Mouse (Mus musculus): ENCODE measurements around the gene Spag4. TPM values are rescaled to one million over a fixed set of nuclear protein-coding genes. Genes with fewer than 3 reads are reported as not detected.
A peak's percentile ranks its signal among the peaks of the same experiment; 100 is the strongest.

Spag4 gene
- polyA plus RNA-seq, 1 experiment = 0.09 TPM

- H3K36me3 ChIP-seq (ENCODE audit: control insufficient read depth) = peaks cover 20% of the 10 kb centered on the region
- H3K27me3 ChIP-seq (ENCODE audit: control insufficient read depth) = no peaks in the 10 kb centered on the region; the same call in 1 of the 2 replicates
- H3K4me1 ChIP-seq (ENCODE audit: control insufficient read depth) = peaks cover 21% of the 10 kb centered on the region
- H3K4me3 ChIP-seq (replicated peaks) = peak overlapping the region; percentile 81
- TF ChIP-seq TAL1 (IDR thresholded peaks at IDR 0.05; ENCODE audit: low read length) (no peak), GATA1 (IDR thresholded peaks at IDR 0.05; ENCODE audit: low read length) (no peak)
- H3K9me3 ChIP-seq (ENCODE audit: control insufficient read depth, low read length) = no peaks in the 10 kb centered on the region
Observed at GRCm38 (mm10) chr2:156066126-156066525, 1.2 kb downstream of the Spag4 start.

- Histone ChIP-seq H3K36me3 (ENCODE audit: control insufficient read depth) (peaks cover 34% of the 10 kb centered on the region), H3K27me3 (ENCODE audit: control insufficient read depth) (no peaks in the 10 kb centered on the region; the same call in 1 of the 2 replicates), H3K9me3 (ENCODE audit: control insufficient read depth, low read length) (no peaks in the 10 kb centered on the region), H3K4me1 (ENCODE audit: control insufficient read depth) (peaks cover 21% of the 10 kb centered on the region), H3K4me3 (replicated peaks) (no peak overlapping the region)
- TF ChIP-seq TAL1 (IDR thresholded peaks at IDR 0.05; ENCODE audit: low read length) (no peak), GATA1 (IDR thresholded peaks at IDR 0.05; ENCODE audit: low read length) (no peak)
Observed at GRCm38 (mm10) chr2:156067916-156068315, 2.9 kb downstream of the Spag4 start.

- Histone ChIP-seq H3K27me3 (ENCODE audit: control insufficient read depth) (no peaks in the 10 kb centered on the region), H3K9me3 (ENCODE audit: control insufficient read depth, low read length) (no peaks in the 10 kb centered on the region), H3K4me1 (ENCODE audit: control insufficient read depth) (peaks cover 6% of the 10 kb centered on the region), H3K36me3 (ENCODE audit: control insufficient read depth) (peaks cover 67% of the 10 kb centered on the region), H3K4me3 (replicated peaks) (no peak overlapping the region)
- TF ChIP-seq GATA1 (IDR thresholded peaks at IDR 0.05; ENCODE audit: low read length) (no peak), TAL1 (IDR thresholded peaks at IDR 0.05; ENCODE audit: low read length) (no peak)
Observed at GRCm38 (mm10) chr2:156071236-156071635, 6.3 kb downstream of the Spag4 start.

- Histone ChIP-seq H3K4me1 (ENCODE audit: control insufficient read depth) (no peaks in the 10 kb centered on the region), H3K36me3 (ENCODE audit: control insufficient read depth) (peaks cover 86% of the 10 kb centered on the region), H3K4me3 (replicated peaks) (no peak overlapping the region), H3K9me3 (ENCODE audit: control insufficient read depth, low read length) (no peaks in the 10 kb centered on the region), H3K27me3 (ENCODE audit: control insufficient read depth) (no peaks in the 10 kb centered on the region)
- TF ChIP-seq TAL1 (IDR thresholded peaks at IDR 0.05; ENCODE audit: low read length) (no peak), GATA1 (IDR thresholded peaks at IDR 0.05; ENCODE audit: low read length) (no peak)
Observed at GRCm38 (mm10) chr2:156073725-156074124, 8.8 kb downstream of the Spag4 start.

GRCm38 (mm10) chr2:156077461-156077860, 12.5 kb downstream of the Spag4 start:
- TF ChIP-seq TAL1 (IDR thresholded peaks at IDR 0.05; ENCODE audit: low read length) (no peak), GATA1 (IDR thresholded peaks at IDR 0.05; ENCODE audit: low read length) (no peak)
- H3K9me3 ChIP-seq (ENCODE audit: control insufficient read depth, low read length) = no peaks in the 10 kb centered on the region
- no peak overlapping the region for H3K4me3 ChIP-seq (replicated peaks)
- no peaks in the 10 kb centered on the region for H3K27me3 ChIP-seq (ENCODE audit: control insufficient read depth)
- peaks cover under 1% of the 10 kb centered on the region; the same call in 1 of the 2 replicates for H3K4me1 ChIP-seq (ENCODE audit: control insufficient read depth)
- H3K36me3 ChIP-seq (ENCODE audit: control insufficient read depth) = peaks cover 71% of the 10 kb centered on the region

- H3K27me3 ChIP-seq (ENCODE audit: control insufficient read depth) = no peaks in the 10 kb centered on the region
- no peaks in the 10 kb centered on the region for H3K9me3 ChIP-seq (ENCODE audit: control insufficient read depth, low read length)
- H3K4me1 ChIP-seq (ENCODE audit: control insufficient read depth) = peaks cover 11% of the 10 kb centered on the region
- peaks cover 60% of the 10 kb centered on the region for H3K36me3 ChIP-seq (ENCODE audit: control insufficient read depth)
- no peak overlapping the region for H3K4me3 ChIP-seq (replicated peaks)
- TF ChIP-seq TAL1 (IDR thresholded peaks at IDR 0.05; ENCODE audit: low read length) = no peak
Observed at GRCm38 (mm10) chr2:156078421-156079182, 13.6 kb downstream of the Spag4 start.

GRCm38 (mm10) chr2:156079183-156079560, 14.2 kb downstream of the Spag4 start:
- Histone ChIP-seq H3K4me1 (ENCODE audit: control insufficient read depth) (peaks cover 11% of the 10 kb centered on the region), H3K36me3 (ENCODE audit: control insufficient read depth) (peaks cover 54% of the 10 kb centered on the region)

GRCm38 (mm10) chr2:156079674-156080073, 14.7 kb downstream of the Spag4 start:
- TF ChIP-seq TAL1 (IDR thresholded peaks at IDR 0.05; ENCODE audit: low read length) = no peak
- no peak for TF ChIP-seq GATA1 (IDR thresholded peaks at IDR 0.05; ENCODE audit: low read length)
- no peak overlapping the region for H3K4me3 ChIP-seq (replicated peaks)
- no peaks in the 10 kb centered on the region for H3K27me3 ChIP-seq (ENCODE audit: control insufficient read depth)
- peaks cover 11% of the 10 kb centered on the region for H3K4me1 ChIP-seq (ENCODE audit: control insufficient read depth)
- peaks cover 49% of the 10 kb centered on the region for H3K36me3 ChIP-seq (ENCODE audit: control insufficient read depth)
- H3K9me3 ChIP-seq (ENCODE audit: control insufficient read depth, low read length) = no peaks in the 10 kb centered on the region

More at GRCm38 (mm10) chr2:156079183-156079560, 14.2 kb downstream of the Spag4 start:
- no peaks in the 10 kb centered on the region for H3K27me3 ChIP-seq (ENCODE audit: control insufficient read depth)
- no peak overlapping the region for H3K4me3 ChIP-seq (replicated peaks)
- H3K9me3 ChIP-seq (ENCODE audit: control insufficient read depth, low read length) = no peaks in the 10 kb centered on the region
- no peak for TF ChIP-seq GATA1 (IDR thresholded peaks at IDR 0.05; ENCODE audit: low read length)
- no peak for TF ChIP-seq TAL1 (IDR thresholded peaks at IDR 0.05; ENCODE audit: low read length)

GRCm38 (mm10) chr2:156080391-156080790, 15.4 kb downstream of the Spag4 start:
- H3K9me3 ChIP-seq (ENCODE audit: control insufficient read depth, low read length) = no peaks in the 10 kb centered on the region
- no peak for TF ChIP-seq TAL1 (IDR thresholded peaks at IDR 0.05; ENCODE audit: low read length)
- TF ChIP-seq GATA1 (IDR thresholded peaks at IDR 0.05; ENCODE audit: low read length) = no peak
- H3K36me3 ChIP-seq (ENCODE audit: control insufficient read depth) = peaks cover 42% of the 10 kb centered on the region

More at GRCm38 (mm10) chr2:156080391-156080790, 15.4 kb downstream of the Spag4 start:
- no peak overlapping the region for H3K4me3 ChIP-seq (replicated peaks)
- no peaks in the 10 kb centered on the region for H3K27me3 ChIP-seq (ENCODE audit: control insufficient read depth)
- H3K4me1 ChIP-seq (ENCODE audit: control insufficient read depth) = peaks cover 12% of the 10 kb centered on the region

Data from erythroblast, embryonic 14.5 days (primary cell).